Mouse (Mus musculus) CD4-positive, CD25-positive, alpha-beta regulatory T cell, adult 2 months (primary cell): ENCODE results near the gene Tlx2.
A peak's percentile ranks its signal among the peaks of the same experiment; 100 is the strongest.

Source experiments
- DNase-seq: peaks from one replicate; pipeline ENCODE4 v3.0.0-alpha.2; 2012; ENCODE audit warnings: low read depth, low spot score

Tlx2 gene

GRCm38 (mm10) chr6:83070247-83070310 lies at the start of gene Tlx2:
Gene Tlx2 (minus strand): TSS chr6:83070293.
- no peak for DNase-seq

GRCm38 (mm10) chr6:83119734-83120051 lies 49.6 kb upstream of the Tlx2 start:
- DNase-seq, result no peak

GRCm38 (mm10) chr6:83118825-83119733 lies 49.0 kb upstream of the Tlx2 start:
- no peak for DNase-seq

- no peak for DNase-seq
Measured at GRCm38 (mm10) chr6:83118369-83118768, 48.3 kb upstream of the Tlx2 start.

GRCm38 (mm10) chr6:83117616-83118015 lies 47.5 kb upstream of the Tlx2 start:
- no peak for DNase-seq

GRCm38 (mm10) chr6:83117165-83117438 lies 47.0 kb upstream of the Tlx2 start:
- no peak for DNase-seq

GRCm38 (mm10) chr6:83116373-83117164 lies 46.5 kb upstream of the Tlx2 start:
- no peak for DNase-seq

GRCm38 (mm10) chr6:83115682-83116372 lies 45.7 kb upstream of the Tlx2 start:
- DNase-seq, result peak; percentile 74

GRCm38 (mm10) chr6:83115011-83115671 lies 45.0 kb upstream of the Tlx2 start, which contains the start of gene Mogs:
Gene Mogs (plus strand): TSS chr6:83115496.
- DNase-seq, result peak; percentile 92

GRCm38 (mm10) chr6:83111510-83112136 lies 41.5 kb upstream of the Tlx2 start:
- no peak for DNase-seq

GRCm38 (mm10) chr6:83108762-83109668 lies 38.9 kb upstream of the Tlx2 start, which contains the start of gene Mrpl53:
Gene Mrpl53 (plus strand): TSS chr6:83109040.
- peak; percentile 78 for DNase-seq

GRCm38 (mm10) chr6:83107566-83108400 lies 37.7 kb upstream of the Tlx2 start:
- peak; percentile 89 for DNase-seq

GRCm38 (mm10) chr6:83104158-83104557 lies 34.1 kb upstream of the Tlx2 start:
- DNase-seq, result no peak

- no peak for DNase-seq
Measured at GRCm38 (mm10) chr6:83103130-83103650, 33.1 kb upstream of the Tlx2 start.

- DNase-seq, result peak; percentile 87
Measured at GRCm38 (mm10) chr6:83101688-83102556, 31.8 kb upstream of the Tlx2 start.

GRCm38 (mm10) chr6:83101316-83101687 lies 31.2 kb upstream of the Tlx2 start, which contains the start of the genes Ccdc142 and Gm42688:
Gene Ccdc142 (plus strand): TSS chr6:83101601.
Gene Gm42688 (plus strand): TSS chr6:83101617.
- peak; percentile 93 for DNase-seq

- DNase-seq, result no peak
Measured at GRCm38 (mm10) chr6:83098411-83098810, 28.3 kb upstream of the Tlx2 start.

GRCm38 (mm10) chr6:83095968-83096367 lies 25.9 kb upstream of the Tlx2 start:
- DNase-seq, result peak; percentile 72
